ENCODE assay signal across 12 mouse cellular contexts in the genomic region with DNA sequence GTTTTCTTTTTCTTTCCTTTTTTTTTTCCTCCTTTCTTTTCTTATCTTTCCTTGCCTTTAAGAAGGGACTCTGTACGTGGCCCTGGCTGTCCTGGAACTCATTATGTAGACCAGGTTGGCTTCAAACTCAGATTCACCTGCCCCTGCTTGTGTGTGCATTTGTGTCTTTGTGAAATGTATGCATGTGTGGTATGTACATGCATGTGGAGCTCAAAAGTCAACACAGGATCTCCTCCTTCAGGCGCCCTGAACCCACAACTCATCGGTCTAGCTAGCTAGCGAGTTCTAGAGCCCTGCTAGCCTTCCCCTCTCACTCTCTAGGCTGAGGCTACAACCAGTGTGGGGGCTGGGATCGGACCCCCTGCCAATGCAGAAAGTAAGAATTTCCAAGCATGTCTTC. TPM values are rescaled to one million over a fixed set of nuclear protein-coding genes. Genes with fewer than 3 reads are reported as not detected.
DNase-seq lines count a peak whose midpoint lies in the region; ATAC-seq and TF ChIP-seq lines count a peak whose summit lies in the region.
"Had no signal": no experiment of that assay in that cellular context is flagged by ENCODE, and none has a peak within 500 bp of the region (broad histone marks: within the 10 kb centered on the region; RNA-seq: fewer than 3 reads in every experiment).

No protein-coding gene starts in this region.

- intact Hi-C loops in heart, postnatal 14 days (cut with DNase I) = no loop called here

- 85% methylated on average over 5 of the region's 5 CpGs for WGBS in heart, embryonic 14.5 days
- WGBS in intestine, postnatal 0 days = 70% methylated on average over 5 of the region's 5 CpGs
- whole genome bisulfite sequencing in small intestine, adult 2 months = 69% methylated on average over 5 of the region's 5 CpGs

- H3K4me2 ChIP-seq in heart, embryonic 14.5 days (ENCODE audit: low read length) = peak overlapping the region; percentile 61; the same call in 1 of the 2 replicates
- peak overlapping the region; percentile 68 for H3K4me2 ChIP-seq in intestine, postnatal 0 days (replicated peaks; ENCODE audit: low read depth)

- no peaks in the 10 kb centered on the region for H3K9me3 ChIP-seq in heart, embryonic 14.5 days (ENCODE audit: control insufficient read depth, low read length)
- no peaks in the 10 kb centered on the region for H3K9me3 ChIP-seq in megakaryocyte, embryonic 14.5 days
- no peaks in the 10 kb centered on the region for H3K9me3 ChIP-seq in intestine, postnatal 0 days (ENCODE audit: control insufficient read depth)

- no peak for ATAC-seq in heart, embryonic 14.5 days (ENCODE audit: insufficient number of reproducible peaks, insufficient read depth, low FRiP score, low read depth)
- no peak for ATAC-seq in megakaryocyte, adult 5-6 weeks (ENCODE audit: poor library complexity, severe bottlenecking)
- no peak for ATAC-seq in intestine, postnatal 0 days

- H3K9ac ChIP-seq in heart, embryonic 14.5 days (ENCODE audit: low read length) = no peak overlapping the region
- H3K9ac ChIP-seq in intestine, postnatal 0 days (ENCODE audit: low read depth, low read length) = peak overlapping the region; percentile 40

- no peak for DNase-seq in heart, postnatal 14 days
- DNase-seq in layer of hippocampus, adult 18-20 months (ENCODE audit: low spot score in 2 of 2) = no peak
- DNase-seq: layer of hippocampus, postnatal 36 days; lung, postnatal 10 days; right cerebral cortex, postnatal 25 days; thymus, postnatal 14 days had no signal

- peaks cover 2 to 14% of the 10 kb centered on the region in 2 experiments; a peak in 3 of 4 replicates for H3K4me1 ChIP-seq in heart, embryonic 14.5 days (ENCODE audit: control insufficient read depth in 2 of 2, insufficient read depth in 2 of 2, low read length in 2 of 2)
- H3K4me1 ChIP-seq in megakaryocyte, embryonic 14.5 days = peaks cover 36% of the 10 kb centered on the region
- no peaks in the 10 kb centered on the region for H3K4me1 ChIP-seq in intestine, postnatal 0 days (replicated peaks; ENCODE audit: control insufficient read depth, insufficient read depth, low read length)
- peaks cover 6% of the 10 kb centered on the region; the same call in 1 of the 2 replicates for H3K4me1 ChIP-seq in small intestine, adult 2 months (ENCODE audit: control insufficient read depth, insufficient read depth, insufficient read length, low read length)

- TF ChIP-seq POLR2A in small intestine, adult 2 months (IDR thresholded peaks at IDR 0.05; ENCODE audit: low read depth, low read length) = no peak

- H3K4me3 ChIP-seq in heart, embryonic 14.5 days (ENCODE audit: control insufficient read depth in 1 of 2, insufficient read depth in 1 of 2, low read depth in 1 of 2, low read length in 2 of 2) = 0 out of 4 replicates have a peak overlapping the region, but pooled peaks of 1 of the 2 experiments have one; percentile 66
- H3K4me3 ChIP-seq in megakaryocyte, embryonic 14.5 days (replicated peaks) = peak overlapping the region; percentile 73
- H3K4me3 ChIP-seq in intestine, postnatal 0 days (ENCODE audit: low read depth, low read length) = peak overlapping the region; percentile 16
- peak overlapping the region; percentile 49; the same call in 1 of the 2 replicates for H3K4me3 ChIP-seq in small intestine, adult 2 months (ENCODE audit: low read depth, low read length)

- TF ChIP-seq CTCF in intestine, postnatal 0 days (IDR thresholded peaks at IDR 0.05; ENCODE audit: low read depth) = no peak
- no peak for TF ChIP-seq CTCF in small intestine, adult 2 months (IDR thresholded peaks at IDR 0.05; ENCODE audit: extremely low read depth, insufficient read length, insufficient replicate concordance, low read depth, low read length)

- H3K27me3 ChIP-seq in heart, embryonic 14.5 days (ENCODE audit: control insufficient read depth, insufficient read depth, low read length) = no peaks in the 10 kb centered on the region
- no peaks in the 10 kb centered on the region for H3K27me3 ChIP-seq in megakaryocyte, embryonic 14.5 days (replicated peaks)
- H3K27me3 ChIP-seq in intestine, postnatal 0 days (replicated peaks; ENCODE audit: control insufficient read depth, insufficient read depth, low read length) = no peaks in the 10 kb centered on the region
- no peaks in the 10 kb centered on the region for H3K27me3 ChIP-seq in small intestine, adult 2 months (ENCODE audit: control insufficient read depth, insufficient read depth, low read length)

- peaks cover 25% of the 10 kb centered on the region for H3K36me3 ChIP-seq in heart, embryonic 14.5 days (ENCODE audit: control insufficient read depth, insufficient read depth, low read length)
- H3K36me3 ChIP-seq in megakaryocyte, embryonic 14.5 days (replicated peaks; ENCODE audit: low read length) = peaks cover 34% of the 10 kb centered on the region
- peaks cover 9% of the 10 kb centered on the region for H3K36me3 ChIP-seq in intestine, postnatal 0 days (ENCODE audit: control insufficient read depth, insufficient read depth)
- peaks cover 15% of the 10 kb centered on the region for H3K36me3 ChIP-seq in small intestine, adult 2 months (ENCODE audit: control insufficient read depth, insufficient read depth, low read length)

- no peak overlapping the region for H3K27ac ChIP-seq in heart, embryonic 14.5 days (replicated peaks in 1 of 2; ENCODE audit: control insufficient read depth in 1 of 2, insufficient read depth in 1 of 2, low read depth in 2 of 2, low read length in 2 of 2)
- peak overlapping the region; percentile 70 for H3K27ac ChIP-seq in intestine, postnatal 0 days (ENCODE audit: low read depth, low read length)
- peak overlapping the region; percentile 83 for H3K27ac ChIP-seq in small intestine, adult 2 months (ENCODE audit: insufficient read depth, low read depth, low read length)

RNA-seq across cellular contexts. Expression of gene Mrps36, which starts 1.6 kb away (rescaled TPM):
- 288 and 291 TPM in 2 replicates for polyA plus RNA-seq in heart, embryonic 14.5 days (2014; fragmentation: Nextera tagmentation; extraction: Ambion mirVana)
- total RNA-seq in heart, postnatal 14 days (2021) = 100 to 1,000 TPM; 173 to 179 TPM
- polyA plus RNA-seq in megakaryocyte, embryonic 14.5 days (2012; ENCODE audit: insufficient read depth, low replicate concordance) = 44.4 and 117 TPM in 2 replicates
- 53.2 and 56.6 TPM in 2 replicates for total RNA-seq in megakaryocyte, adult 5-6 weeks (2015)
- 47.2 and 52.2 TPM in 2 replicates for total RNA-seq in megakaryocyte, adult 5-6 weeks (2017)
- polyA plus RNA-seq in intestine, postnatal 0 days (2015; fragmentation: Nextera tagmentation; extraction: Ambion mirVana) = 406 and 410 TPM in 2 replicates
- 28.9 and 50.7 TPM in 2 replicates for polyA plus RNA-seq in small intestine, adult 2 months (2012; rRNA removed)
- total RNA-seq in layer of hippocampus, adult 18-20 months (2021) = 10 to 100 TPM; 51.6 to 52.8 TPM

RNA-seq across cellular contexts. Expression of gene Cdk7, which starts 12.1 kb away (rescaled TPM):
- polyA plus RNA-seq in heart, embryonic 14.5 days (2014; fragmentation: Nextera tagmentation; extraction: Ambion mirVana) = 69.2 and 70.2 TPM in 2 replicates
- total RNA-seq in heart, postnatal 14 days (2021) = 10 to 100 TPM; 24.1 to 24.9 TPM
- polyA plus RNA-seq in megakaryocyte, embryonic 14.5 days (2012; ENCODE audit: insufficient read depth, low replicate concordance) = 15.0 and 19.6 TPM in 2 replicates
- total RNA-seq in megakaryocyte, adult 5-6 weeks (2015) = 26.1 and 27.2 TPM in 2 replicates
- total RNA-seq in megakaryocyte, adult 5-6 weeks (2017) = 22.2 and 22.6 TPM in 2 replicates
- 44.3 and 47.3 TPM in 2 replicates for polyA plus RNA-seq in intestine, postnatal 0 days (2015; fragmentation: Nextera tagmentation; extraction: Ambion mirVana)
- 2.9 and 6.9 TPM in 2 replicates for polyA plus RNA-seq in small intestine, adult 2 months (2012; rRNA removed)
- total RNA-seq in layer of hippocampus, adult 18-20 months (2021) = 10 to 100 TPM; 35.8 to 40.1 TPM

RNA-seq across cellular contexts. Expression of gene Cenph, which starts 32.9 kb away (rescaled TPM):
- 18.0 and 18.1 TPM in 2 replicates for polyA plus RNA-seq in heart, embryonic 14.5 days (2014; fragmentation: Nextera tagmentation; extraction: Ambion mirVana)
- under 1 TPM; 0.36 to 0.80 TPM for total RNA-seq in heart, postnatal 14 days (2021)
- polyA plus RNA-seq in megakaryocyte, embryonic 14.5 days (2012; ENCODE audit: insufficient read depth, low replicate concordance) = 9.2 TPM in 1 of 2 replicates, not detected in the other
- 36.9 and 44.5 TPM in 2 replicates for total RNA-seq in megakaryocyte, adult 5-6 weeks (2015)
- 31.4 and 39.6 TPM in 2 replicates for total RNA-seq in megakaryocyte, adult 5-6 weeks (2017)
- polyA plus RNA-seq in intestine, postnatal 0 days (2015; fragmentation: Nextera tagmentation; extraction: Ambion mirVana) = 9.5 and 10.4 TPM in 2 replicates
- 0.33 TPM in 1 of 2 replicates, not detected in the other for polyA plus RNA-seq in small intestine, adult 2 months (2012; rRNA removed)
- not detected for total RNA-seq in layer of hippocampus, adult 18-20 months (2021)
- total RNA-seq: gastrocnemius, adult 18-20 months had no signal

RNA-seq across cellular contexts. Expression of gene Ccnb1, which starts 43.5 kb away (rescaled TPM):
- 188 and 214 TPM in 2 replicates for polyA plus RNA-seq in heart, embryonic 14.5 days (2014; fragmentation: Nextera tagmentation; extraction: Ambion mirVana)
- total RNA-seq in heart, postnatal 14 days (2021) = 10 to 100 TPM in 1 of 2 experiments, 1 to 10 TPM in 1; 4.7 to 13.4 TPM
- 3.9 TPM in 1 of 2 replicates, not detected in the other for polyA plus RNA-seq in megakaryocyte, embryonic 14.5 days (2012; ENCODE audit: insufficient read depth, low replicate concordance)
- total RNA-seq in megakaryocyte, adult 5-6 weeks (2015) = 133 and 142 TPM in 2 replicates
- total RNA-seq in megakaryocyte, adult 5-6 weeks (2017) = 188 and 197 TPM in 2 replicates
- 30.3 and 41.3 TPM in 2 replicates for polyA plus RNA-seq in intestine, postnatal 0 days (2015; fragmentation: Nextera tagmentation; extraction: Ambion mirVana)
- polyA plus RNA-seq in small intestine, adult 2 months (2012; rRNA removed) = 4.3 and 11.2 TPM in 2 replicates
- under 1 TPM; 0.37 to 0.58 TPM for total RNA-seq in layer of hippocampus, adult 18-20 months (2021)
- total RNA-seq: gastrocnemius, adult 18-20 months had no signal

Comparison
In these comparisons a context has a peak if more than half of its experiments do, and no peak if none do; other contexts are left out.
1. H3K27ac ChIP-seq: peak in intestine, postnatal 0 days (single experiment) and small intestine, adult 2 months (single experiment); none in heart, embryonic 14.5 days (0 of 2).